Comparison of ENCODE assay signal across 20 mouse cellular contexts in genomic region chr2:52843861-52844260, GRCm38 (mm10). TPM values are rescaled to one million over a fixed set of nuclear protein-coding genes. Genes with fewer than 3 reads are reported as not detected.
A peak's percentile ranks its signal among the peaks of the same experiment; 100 is the strongest.
DNase-seq lines count a peak whose midpoint lies in the region; ATAC-seq and TF ChIP-seq lines count a peak whose summit lies in the region.
"Had no signal": no experiment of that assay in that cellular context is flagged by ENCODE, and none has a peak within 500 bp of the region (broad histone marks: within the 10 kb centered on the region; RNA-seq: fewer than 3 reads in every experiment).

No protein-coding gene starts in this region.

- H3K27ac ChIP-seq in limb, embryonic 14.5 days (replicated peaks; ENCODE audit: low read depth, low read length) = no peak overlapping the region
- H3K27ac ChIP-seq in limb, embryonic 10.5 days = no peak overlapping the region
- H3K27ac ChIP-seq: embryonic facial prominence, embryonic 10.5 days; embryonic facial prominence, embryonic 12.5 days; forebrain, embryonic 13.5 days; forebrain, embryonic 15.5 days had no signal

- H3K4me2 ChIP-seq in limb, embryonic 14.5 days (replicated peaks; ENCODE audit: low read depth, low read length, severe bottlenecking) = no peak overlapping the region
- H3K4me2 ChIP-seq: embryonic facial prominence, embryonic 12.5 days; forebrain, embryonic 13.5 days; forebrain, embryonic 15.5 days had no signal

- H3K4me3 ChIP-seq in limb, embryonic 14.5 days (replicated peaks; ENCODE audit: low read length) = no peak overlapping the region
- H3K4me3 ChIP-seq in limb, embryonic 10.5 days = no peak overlapping the region
- H3K4me3 ChIP-seq: embryonic facial prominence, embryonic 10.5 days; embryonic facial prominence, embryonic 12.5 days; forebrain, embryonic 13.5 days; forebrain, embryonic 15.5 days had no signal

- H3K4me1 ChIP-seq in limb, embryonic 14.5 days (ENCODE audit: control insufficient read depth, insufficient read depth, low read length) = no peaks in the 10 kb centered on the region
- 0 out of 2 replicates have a peak, but pooled peaks cover 3% of the 10 kb centered on the region for H3K4me1 ChIP-seq in limb, embryonic 10.5 days
- H3K4me1 ChIP-seq: embryonic facial prominence, embryonic 12.5 days had no signal

- H3K27me3 ChIP-seq in limb, embryonic 14.5 days (ENCODE audit: control insufficient read depth, insufficient read depth, low read length) = no peaks in the 10 kb centered on the region
- peaks cover 5% of the 10 kb centered on the region; the same call in 1 of the 2 replicates for H3K27me3 ChIP-seq in limb, embryonic 10.5 days (ENCODE audit: low read depth, poor library complexity, severe bottlenecking)
- H3K27me3 ChIP-seq: embryonic facial prominence, embryonic 12.5 days; forebrain, embryonic 15.5 days; Patski had no signal

- TF ChIP-seq POLR2A in limb, embryonic 14.5 days (IDR thresholded peaks at IDR 0.05; ENCODE audit: borderline replicate concordance, extremely low read depth, insufficient read depth, insufficient read length) = no peak

- H3K9ac ChIP-seq in limb, embryonic 14.5 days (ENCODE audit: low read depth, low read length, severe bottlenecking) = no peak overlapping the region
- H3K9ac ChIP-seq: embryonic facial prominence, embryonic 12.5 days; forebrain, embryonic 13.5 days; forebrain, embryonic 15.5 days; forebrain, postnatal 0 days had no signal

- 67% methylated on average over 2 of the region's 2 CpGs for WGBS in limb, embryonic 14.5 days
- WGBS in limb, embryonic 10.5 days = 84% methylated on average over 2 of the region's 2 CpGs

- no peaks in the 10 kb centered on the region for H3K36me3 ChIP-seq in limb, embryonic 14.5 days (ENCODE audit: control insufficient read depth, insufficient read depth, low read length)
- no peaks in the 10 kb centered on the region for H3K36me3 ChIP-seq in limb, embryonic 10.5 days
- H3K36me3 ChIP-seq: embryonic facial prominence, embryonic 10.5 days; embryonic facial prominence, embryonic 12.5 days; forebrain, embryonic 15.5 days had no signal

- no peaks in the 10 kb centered on the region for H3K9me3 ChIP-seq in limb, embryonic 14.5 days (ENCODE audit: control insufficient read depth, low read length)
- no peaks in the 10 kb centered on the region for H3K9me3 ChIP-seq in limb, embryonic 10.5 days (replicated peaks)
- H3K9me3 ChIP-seq: embryonic facial prominence, embryonic 10.5 days; embryonic facial prominence, embryonic 12.5 days; forebrain, embryonic 13.5 days; forebrain, embryonic 15.5 days had no signal

- no peak for ATAC-seq in limb, embryonic 14.5 days (ENCODE audit: low FRiP score, low read depth)
- ATAC-seq: activated CD4-positive, CD25-positive, alpha-beta regulatory T cell, adult 4 months; forebrain, embryonic 13.5 days; forebrain, embryonic 15.5 days; forebrain, postnatal 0 days; Patski had no signal

- DNase-seq in limb, embryonic 14.5 days (ENCODE audit: low spot score) = peak; percentile 17
- no peak for DNase-seq in limb, embryonic 10.5 days (ENCODE audit: low spot score)
- peak; percentile 41 for DNase-seq in 416B (ENCODE audit: low read depth)
- DNase-seq in kidney, adult 8-10 months = no peak
- DNase-seq in layer of hippocampus, adult 9-10 months (ENCODE audit: low spot score) = no peak
- DNase-seq: adrenal gland, adult 8-10 months; adrenal gland, postnatal 14 days; adrenal gland, postnatal 36 days; cerebellum, adult 11-12 months; cerebellum, adult 2 months; cerebellum, adult 9-10 months; cerebellum, postnatal 10 days; cerebellum, postnatal 25 days; forebrain, postnatal 0 days had no signal

RNA-seq across cellular contexts. Expression of gene Fmnl2, which starts 13.8 kb away (rescaled TPM):
- 26.4 and 27.2 TPM in 2 replicates for polyA plus RNA-seq in limb, embryonic 14.5 days (2012; rRNA removed)
- polyA plus RNA-seq in limb, embryonic 14.5 days (2014; fragmentation: Nextera tagmentation; extraction: Ambion mirVana) = 12.6 and 13.6 TPM in 2 replicates
- 6.2 and 7.9 TPM in 2 replicates for polyA plus RNA-seq in limb, embryonic 10.5 days (2016; fragmentation: Nextera tagmentation; extraction: Ambion mirVana)

Comparison
In these comparisons a context has a peak if more than half of its experiments do, and no peak if none do; other contexts are left out.
1. DNase-seq: peak in limb, embryonic 14.5 days (single experiment) and 416B (single experiment); none in limb, embryonic 10.5 days (single experiment), kidney, adult 8-10 months (0 of 2) and layer of hippocampus, adult 9-10 months (single experiment).